Mouse (Mus musculus): ENCODE results near the gene Gabrg3. TPM values are rescaled to one million over a fixed set of nuclear protein-coding genes. Genes with fewer than 3 reads are reported as not detected.

Gene Gabrg3
- 0.77 and 0.96 TPM in 2 replicates for polyA plus RNA-seq (2014; fragmentation: Nextera tagmentation; extraction: Ambion mirVana)

DNA sequence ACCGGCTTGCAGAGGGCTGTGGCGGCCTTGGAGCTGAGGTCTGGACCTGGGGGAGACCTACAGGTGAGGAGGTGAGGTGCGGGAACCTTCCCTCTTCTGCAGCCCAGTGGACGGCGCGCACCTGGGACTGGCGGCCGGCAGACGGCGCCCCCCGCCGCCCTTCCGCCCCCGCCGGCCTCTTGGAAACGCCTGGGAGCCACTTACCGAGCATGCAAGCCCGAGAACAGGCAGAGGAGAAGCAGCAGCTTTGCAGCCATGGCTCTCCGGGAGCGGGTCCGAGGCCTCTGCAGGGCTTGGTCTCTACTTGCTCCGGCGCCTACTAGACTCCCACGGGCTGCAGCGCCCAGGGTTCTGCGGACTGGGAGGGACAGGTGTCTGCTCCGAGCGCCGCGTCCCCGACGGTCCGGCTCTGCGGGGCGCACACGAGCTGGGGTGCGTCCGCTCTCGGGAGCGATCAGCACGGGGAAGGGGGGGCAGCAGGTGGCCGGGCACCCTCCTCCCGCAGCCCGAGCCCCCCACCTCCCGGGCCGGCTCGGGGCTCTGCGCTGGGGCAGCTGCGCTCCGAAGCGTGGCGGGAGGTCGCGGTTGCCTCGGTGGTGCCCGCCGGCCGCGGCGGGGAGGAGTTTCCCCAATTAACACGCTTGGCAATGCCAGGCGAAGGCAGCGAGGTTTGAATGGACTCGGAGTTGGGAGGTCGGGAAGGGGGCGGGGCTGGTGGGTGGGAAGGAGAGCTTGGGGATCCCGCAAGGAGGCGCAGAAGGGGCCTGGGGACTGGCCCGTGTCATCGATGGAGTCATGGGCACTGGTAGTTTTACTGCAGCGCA lies at the start of gene Gabrg3:
Gene Gabrg3 (minus strand): TSS at position 672 of the 824 bp plus-strand sequence.
- Histone ChIP-seq H3K4me1 (ENCODE audit: control insufficient read depth, insufficient read depth, low read length) (no peaks in the 10 kb centered on the region), H3K36me3 (ENCODE audit: control insufficient read depth, insufficient read depth, low read length) (no peaks in the 10 kb centered on the region), H3K27me3 (replicated peaks; ENCODE audit: control insufficient read depth, insufficient read depth, low read length) (peaks cover 36% of the 10 kb centered on the region), H3K4me2 (ENCODE audit: low read depth, low read length) (peak within 1 kb of the TSS; percentile 93), H3K4me3 (ENCODE audit: low read depth, low read length) (peak within 1 kb of the TSS; percentile 54), H3K9me3 (ENCODE audit: control insufficient read depth, low read length) (no peaks in the 10 kb centered on the region), H3K27ac (replicated peaks; ENCODE audit: low read depth, low read length) (no peak within 1 kb of the TSS), H3K9ac (ENCODE audit: low read depth, low read length) (peak within 1 kb of the TSS; percentile 55)
- DNase-seq (ENCODE audit: low spot score) (peak; percentile 30), ATAC-seq (ENCODE audit: low read depth) (peak; percentile 55)
- under 1% methylated on average over 33 of the region's 71 CpGs for WGBS

DNA sequence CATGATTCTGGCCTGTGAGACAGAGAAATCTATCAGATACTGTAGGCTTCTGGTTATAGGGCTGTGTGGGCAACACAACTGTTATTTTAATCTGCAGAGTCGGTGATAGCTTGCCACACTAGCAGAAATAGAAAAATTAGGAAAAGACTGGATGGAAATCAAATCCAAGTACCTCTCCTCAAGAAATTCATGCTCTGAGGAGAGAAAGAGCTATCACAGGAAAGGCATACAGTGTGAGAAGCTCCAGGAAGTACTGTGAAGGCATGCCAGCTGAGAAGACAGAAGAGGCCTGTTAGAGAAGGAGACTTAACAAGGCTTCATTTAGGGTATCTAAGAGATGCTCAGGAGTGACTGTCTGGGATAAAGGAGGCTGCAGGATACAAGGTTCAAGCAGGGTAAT lies 35.7 kb upstream of the Gabrg3 start:
- no peak overlapping the region for H3K9ac ChIP-seq (ENCODE audit: low read depth, low read length)
- no peaks in the 10 kb centered on the region for H3K36me3 ChIP-seq (ENCODE audit: control insufficient read depth, insufficient read depth, low read length)
- H3K9me3 ChIP-seq (ENCODE audit: control insufficient read depth, low read length), result no peaks in the 10 kb centered on the region
- 75% methylated on average over 1 of the region's 1 CpGs for WGBS
- no peaks in the 10 kb centered on the region for H3K4me1 ChIP-seq (ENCODE audit: control insufficient read depth, insufficient read depth, low read length)
- H3K27ac ChIP-seq (replicated peaks; ENCODE audit: low read depth, low read length), result no peak overlapping the region
- no peak overlapping the region for H3K4me2 ChIP-seq (ENCODE audit: low read depth, low read length)
- no peaks in the 10 kb centered on the region for H3K27me3 ChIP-seq (replicated peaks; ENCODE audit: control insufficient read depth, insufficient read depth, low read length)
- no peak for DNase-seq (ENCODE audit: low spot score)
- ATAC-seq (ENCODE audit: low read depth), result no peak
- H3K4me3 ChIP-seq (ENCODE audit: low read depth, low read length), result no peak overlapping the region

DNA sequence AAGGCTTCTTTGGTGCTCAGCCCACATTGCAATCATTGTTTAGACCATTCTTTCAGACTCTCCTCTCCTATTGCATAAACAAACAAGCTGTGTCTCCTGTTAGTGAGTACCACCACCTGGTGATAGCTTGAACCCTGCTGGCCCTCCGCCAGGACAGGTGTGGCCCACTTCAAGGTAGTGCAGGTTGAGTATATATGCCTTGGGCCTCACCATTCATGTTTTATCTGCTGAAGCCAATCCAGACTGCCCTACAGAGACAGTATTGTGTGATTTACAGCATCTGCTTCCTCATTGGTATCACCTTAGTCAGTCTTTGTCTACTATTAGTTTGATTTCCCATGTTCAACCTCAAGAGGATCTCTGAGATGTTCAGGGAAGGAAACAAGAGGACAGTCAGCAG lies 34.1 kb upstream of the Gabrg3 start:
- Histone ChIP-seq H3K9ac (ENCODE audit: low read depth, low read length) (no peak overlapping the region), H3K4me1 (ENCODE audit: control insufficient read depth, insufficient read depth, low read length) (no peaks in the 10 kb centered on the region), H3K36me3 (ENCODE audit: control insufficient read depth, insufficient read depth, low read length) (no peaks in the 10 kb centered on the region), H3K4me2 (ENCODE audit: low read depth, low read length) (no peak overlapping the region), H3K4me3 (ENCODE audit: low read depth, low read length) (no peak overlapping the region), H3K9me3 (ENCODE audit: control insufficient read depth, low read length) (no peaks in the 10 kb centered on the region), H3K27me3 (replicated peaks; ENCODE audit: control insufficient read depth, insufficient read depth, low read length) (no peaks in the 10 kb centered on the region), H3K27ac (replicated peaks; ENCODE audit: low read depth, low read length) (no peak overlapping the region)
- 82% methylated on average over 1 of the region's 1 CpGs for WGBS
- no peak for ATAC-seq (ENCODE audit: low read depth)
- DNase-seq (ENCODE audit: low spot score), result no peak

DNA sequence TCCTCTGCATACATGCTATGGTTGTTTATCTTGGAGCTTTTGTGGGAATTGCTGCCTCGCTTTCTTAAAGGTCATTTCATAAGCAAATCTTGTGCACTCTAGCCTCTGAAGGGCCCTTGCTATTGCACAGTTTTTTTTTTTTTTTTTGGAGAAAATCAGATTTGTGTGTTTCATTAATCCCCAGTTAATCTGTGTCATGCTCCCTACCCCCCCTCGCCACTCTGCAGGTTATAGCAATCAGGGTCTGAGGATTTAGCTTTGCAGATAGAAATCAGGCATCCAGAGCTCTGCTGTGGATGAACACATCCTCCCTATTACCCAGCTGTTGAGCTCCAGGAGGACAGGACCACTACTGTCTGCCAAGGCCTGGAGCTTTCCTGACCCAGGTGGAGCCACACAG lies 32.4 kb upstream of the Gabrg3 start, which contains the start of gene Gabrb3:
Gene Gabrb3 (plus strand): TSS at position 301 of the 400 bp plus-strand sequence.
- Histone ChIP-seq H3K27ac (replicated peaks; ENCODE audit: low read depth, low read length) (no peak within 1 kb of the TSS), H3K36me3 (ENCODE audit: control insufficient read depth, insufficient read depth, low read length) (no peaks in the 10 kb centered on the region), H3K4me1 (ENCODE audit: control insufficient read depth, insufficient read depth, low read length) (no peaks in the 10 kb centered on the region), H3K4me3 (ENCODE audit: low read depth, low read length) (no peak within 1 kb of the TSS), H3K27me3 (replicated peaks; ENCODE audit: control insufficient read depth, insufficient read depth, low read length) (no peaks in the 10 kb centered on the region), H3K9me3 (ENCODE audit: control insufficient read depth, low read length) (no peaks in the 10 kb centered on the region), H3K4me2 (ENCODE audit: low read depth, low read length) (no peak within 1 kb of the TSS), H3K9ac (ENCODE audit: low read depth, low read length) (no peak within 1 kb of the TSS)
- ATAC-seq (ENCODE audit: low read depth), result no peak
- no peak for DNase-seq (ENCODE audit: low spot score)
- 79% methylated on average over 2 of the region's 2 CpGs for WGBS

DNA sequence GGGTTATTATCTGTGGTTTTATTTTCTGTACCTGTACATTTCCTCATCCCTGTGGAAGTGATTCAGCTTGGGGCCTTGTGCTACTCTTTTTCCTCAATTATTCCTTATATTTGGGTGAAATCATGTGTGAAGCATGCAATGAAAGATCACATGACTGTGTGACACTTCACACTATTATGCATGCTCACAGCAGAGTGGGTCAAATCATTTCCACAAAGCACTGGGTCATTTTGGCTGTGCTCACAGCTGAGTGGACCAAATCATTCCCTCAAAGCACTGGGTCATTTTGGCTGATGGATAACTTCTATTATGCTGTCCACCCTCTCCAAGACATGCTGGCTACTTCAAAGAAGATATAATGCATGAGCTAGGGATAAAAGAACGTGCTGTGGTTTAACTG lies 25.9 kb upstream of the Gabrg3 start:
- Histone ChIP-seq H3K4me1 (ENCODE audit: control insufficient read depth, insufficient read depth, low read length) (no peaks in the 10 kb centered on the region), H3K27me3 (replicated peaks; ENCODE audit: control insufficient read depth, insufficient read depth, low read length) (no peaks in the 10 kb centered on the region), H3K27ac (replicated peaks; ENCODE audit: low read depth, low read length) (no peak overlapping the region), H3K36me3 (ENCODE audit: control insufficient read depth, insufficient read depth, low read length) (no peaks in the 10 kb centered on the region), H3K4me3 (ENCODE audit: low read depth, low read length) (no peak overlapping the region), H3K9ac (ENCODE audit: low read depth, low read length) (no peak overlapping the region), H3K4me2 (ENCODE audit: low read depth, low read length) (no peak overlapping the region), H3K9me3 (ENCODE audit: control insufficient read depth, low read length) (no peaks in the 10 kb centered on the region)
- DNase-seq (ENCODE audit: low spot score) (no peak), ATAC-seq (ENCODE audit: low read depth) (no peak)
- 46% methylated on average over 1 of the region's 1 CpGs for WGBS

DNA sequence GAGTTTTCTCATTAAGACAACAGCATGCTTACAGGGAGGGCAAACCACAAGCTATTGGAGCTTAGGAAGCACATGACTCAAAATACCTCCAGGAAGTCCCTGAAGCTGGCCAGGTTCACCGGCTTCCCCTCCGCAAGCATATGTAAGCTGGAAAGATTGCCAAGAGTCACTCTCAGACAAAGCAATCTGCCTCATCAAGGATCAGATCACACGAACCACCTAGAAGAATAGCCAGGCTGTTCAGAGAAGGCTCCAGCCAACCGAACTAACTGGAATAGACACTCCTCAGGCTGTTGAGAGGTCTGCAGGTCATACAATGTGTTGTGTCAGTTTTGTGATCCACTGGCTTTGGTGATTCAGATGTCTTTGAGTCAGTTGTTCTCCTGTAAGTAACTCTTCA lies 24.2 kb upstream of the Gabrg3 start:
- Histone ChIP-seq H3K9ac (ENCODE audit: low read depth, low read length) (no peak overlapping the region), H3K27me3 (replicated peaks; ENCODE audit: control insufficient read depth, insufficient read depth, low read length) (no peaks in the 10 kb centered on the region), H3K4me3 (ENCODE audit: low read depth, low read length) (no peak overlapping the region), H3K4me1 (ENCODE audit: control insufficient read depth, insufficient read depth, low read length) (no peaks in the 10 kb centered on the region), H3K9me3 (ENCODE audit: control insufficient read depth, low read length) (no peaks in the 10 kb centered on the region), H3K4me2 (ENCODE audit: low read depth, low read length) (no peak overlapping the region), H3K36me3 (ENCODE audit: control insufficient read depth, insufficient read depth, low read length) (no peaks in the 10 kb centered on the region), H3K27ac (replicated peaks; ENCODE audit: low read depth, low read length) (no peak overlapping the region)
- WGBS, result 79% methylated on average over 4 of the region's 4 CpGs
- ATAC-seq (ENCODE audit: low read depth) (no peak), DNase-seq (ENCODE audit: low spot score) (no peak)

DNA sequence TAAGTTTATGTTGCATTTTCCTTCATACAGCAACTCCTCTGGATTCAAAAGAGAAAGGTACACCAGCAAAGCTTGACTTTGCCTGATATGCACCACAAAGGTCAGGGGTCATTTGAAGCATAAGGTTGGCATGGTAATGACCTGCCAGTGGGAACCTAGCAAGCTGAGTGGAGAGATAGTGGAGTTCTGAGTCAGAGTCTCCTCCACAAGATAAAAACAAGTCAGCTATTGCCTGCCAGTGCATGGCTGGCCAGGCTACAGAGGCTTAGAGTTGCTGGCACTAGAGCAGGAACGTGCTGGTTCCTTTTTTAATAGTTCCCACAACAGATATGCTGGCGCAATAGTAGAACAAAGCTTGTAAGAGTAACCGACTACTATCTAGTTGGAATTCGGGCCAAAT lies 6.6 kb upstream of the Gabrg3 start:
- Histone ChIP-seq H3K36me3 (ENCODE audit: control insufficient read depth, insufficient read depth, low read length) (no peaks in the 10 kb centered on the region), H3K9me3 (ENCODE audit: control insufficient read depth, low read length) (no peaks in the 10 kb centered on the region), H3K4me1 (ENCODE audit: control insufficient read depth, insufficient read depth, low read length) (no peaks in the 10 kb centered on the region), H3K27ac (replicated peaks; ENCODE audit: low read depth, low read length) (no peak overlapping the region), H3K4me3 (ENCODE audit: low read depth, low read length) (no peak overlapping the region), H3K4me2 (ENCODE audit: low read depth, low read length) (no peak overlapping the region), H3K9ac (ENCODE audit: low read depth, low read length) (no peak overlapping the region), H3K27me3 (replicated peaks; ENCODE audit: control insufficient read depth, insufficient read depth, low read length) (no peaks in the 10 kb centered on the region)
- WGBS, result 88% methylated on average over 4 of the region's 4 CpGs
- DNase-seq (ENCODE audit: low spot score) (no peak), ATAC-seq (ENCODE audit: low read depth) (no peak)

DNA sequence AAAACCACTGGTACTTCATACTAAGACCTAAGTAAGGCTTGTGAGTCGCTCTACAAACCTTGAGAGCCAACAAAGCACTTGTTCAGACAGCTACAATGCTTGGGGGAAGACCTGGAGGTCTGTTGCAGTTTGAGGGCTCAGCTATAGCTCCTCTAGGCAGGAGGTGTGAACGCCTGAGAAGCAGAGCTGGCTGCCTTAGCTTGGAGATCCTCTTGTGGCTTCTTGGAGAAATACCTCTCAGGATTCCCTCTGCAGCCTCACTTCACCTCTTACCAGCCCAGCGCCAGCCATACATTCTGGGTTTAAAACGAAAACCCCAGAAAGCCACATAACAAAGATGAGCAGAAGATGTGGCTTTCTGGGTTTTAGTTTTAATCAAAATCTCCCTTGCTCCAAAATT lies 3.1 kb upstream of the Gabrg3 start:
- H3K27ac ChIP-seq (replicated peaks; ENCODE audit: low read depth, low read length), result no peak overlapping the region
- no peak overlapping the region for H3K4me3 ChIP-seq (ENCODE audit: low read depth, low read length)
- no peaks in the 10 kb centered on the region for H3K9me3 ChIP-seq (ENCODE audit: control insufficient read depth, low read length)
- no peak overlapping the region for H3K4me2 ChIP-seq (ENCODE audit: low read depth, low read length)
- no peak overlapping the region for H3K9ac ChIP-seq (ENCODE audit: low read depth, low read length)
- DNase-seq (ENCODE audit: low spot score), result no peak
- no peaks in the 10 kb centered on the region for H3K36me3 ChIP-seq (ENCODE audit: control insufficient read depth, insufficient read depth, low read length)
- WGBS, result 37% methylated on average over 4 of the region's 4 CpGs
- no peaks in the 10 kb centered on the region for H3K4me1 ChIP-seq (ENCODE audit: control insufficient read depth, insufficient read depth, low read length)
- no peak for ATAC-seq (ENCODE audit: low read depth)
- H3K27me3 ChIP-seq (replicated peaks; ENCODE audit: control insufficient read depth, insufficient read depth, low read length), result peaks cover 30% of the 10 kb centered on the region

DNA sequence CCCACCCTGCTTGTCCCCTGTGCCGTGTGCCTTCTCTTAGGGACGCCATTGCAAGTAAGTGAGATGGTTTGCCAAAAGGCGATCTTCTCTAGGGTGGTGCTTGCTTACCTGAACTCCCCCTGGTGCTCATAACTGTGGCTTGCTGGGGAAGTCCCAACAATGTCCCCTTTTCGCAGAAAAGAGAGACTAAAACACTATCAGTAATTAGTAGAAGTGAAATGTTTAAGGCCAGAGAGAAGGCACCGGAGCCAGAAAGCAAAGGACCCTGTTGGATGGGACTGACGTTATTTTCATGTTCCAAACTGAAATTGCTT lies 310 bp upstream of the Gabrg3 start:
- 20% methylated on average over 6 of the region's 6 CpGs for WGBS
- Histone ChIP-seq H3K4me1 (ENCODE audit: control insufficient read depth, insufficient read depth, low read length) (no peaks in the 10 kb centered on the region), H3K4me3 (ENCODE audit: low read depth, low read length) (peak overlapping the region; percentile 54), H3K4me2 (ENCODE audit: low read depth, low read length) (peak overlapping the region; percentile 93), H3K9me3 (ENCODE audit: control insufficient read depth, low read length) (no peaks in the 10 kb centered on the region), H3K36me3 (ENCODE audit: control insufficient read depth, insufficient read depth, low read length) (no peaks in the 10 kb centered on the region), H3K9ac (ENCODE audit: low read depth, low read length) (no peak overlapping the region), H3K27ac (replicated peaks; ENCODE audit: low read depth, low read length) (no peak overlapping the region), H3K27me3 (replicated peaks; ENCODE audit: control insufficient read depth, insufficient read depth, low read length) (peaks cover 36% of the 10 kb centered on the region)
- DNase-seq (ENCODE audit: low spot score), result no peak
- ATAC-seq (ENCODE audit: low read depth), result no peak

Measured in embryonic facial prominence, embryonic 14.5 days (tissue).